Mouse (Mus musculus) kidney, embryonic 16.5 days (tissue): ENCODE measurements around the gene Mios. TPM values are rescaled to one million over a fixed set of nuclear protein-coding genes. Genes with fewer than 3 reads are reported as not detected.

Experiments
- ATAC-seq: fragments of 200-750 bp; cut with Nextera tagmentation; 2 replicates; pipeline ENCODE4 v1.8.0; 2017; ENCODE audit warnings: moderate TSS enrichment; ENCODE audit not compliant: low FRiP score, low TSS enrichment
- H3K27ac ChIP-seq: fragments of 300-500 bp; sonication (generic); 2 replicates; pipeline ENCODE4 v1.5.1; 2014; ENCODE audit warnings: low read length
- H3K27me3 ChIP-seq: fragments of 300-500 bp; sonication (generic); 2 replicates; pipeline ENCODE4 v1.6.1; 2014; ENCODE audit warnings: low read length, control low read depth, mixed read lengths; ENCODE audit not compliant: insufficient read depth
- H3K36me3 ChIP-seq: fragments of 300-500 bp; sonication (generic); 2 replicates; pipeline ENCODE4 v1.6.1; 2014; ENCODE audit warnings: low read length, control low read depth, mixed read lengths; ENCODE audit not compliant: insufficient read depth
- H3K4me1 ChIP-seq: fragments of 300-500 bp; sonication (generic); 2 replicates; pipeline ENCODE4 v1.6.1; 2014; ENCODE audit warnings: low read length, control low read depth, mixed read lengths; ENCODE audit not compliant: insufficient read depth
- H3K4me2 ChIP-seq: fragments of 300-500 bp; sonication (generic); replicated peaks from 2 replicates; pipeline ENCODE4 v1.6.1; 2014; ENCODE audit warnings: low read depth, low read length
- H3K4me3 ChIP-seq: fragments of 300-500 bp; sonication (generic); 2 replicates; pipeline ENCODE4 v1.5.1; 2014; ENCODE audit warnings: mild to moderate bottlenecking, low read length
- H3K9ac ChIP-seq: fragments of 300-500 bp; sonication (generic); replicated peaks from 2 replicates; pipeline ENCODE4 v1.6.1; 2014; ENCODE audit warnings: low read length
- H3K9me3 ChIP-seq: fragments of 300-500 bp; sonication (generic); 2 replicates; pipeline ENCODE4 v1.6.1; 2016; ENCODE audit warnings: low read length, control low read depth
- WGBS: fragments of 180-500 bp; shearing (Covaris S2); extraction: QIAGEN DNeasy Blood & Tissue Kit; methylation state at CpG from one replicate; pipeline ENCODE4 v1.1.7; 2014; 5-methylcytosine and 5-hydroxymethylcytosine counted together
- polyA plus RNA-seq: library from polyadenylated mRNA; unstranded; fragments of >200 nt; fragmentation: Nextera tagmentation; extraction: Ambion mirVana; gene quantifications from 2 replicates; pipeline ENCODE4 v1.2.1, GENCODE M21; 2015

Mios gene
- polyA plus RNA-seq, 1 experiment from 2014 or later, result 24.0 TPM

DNA sequence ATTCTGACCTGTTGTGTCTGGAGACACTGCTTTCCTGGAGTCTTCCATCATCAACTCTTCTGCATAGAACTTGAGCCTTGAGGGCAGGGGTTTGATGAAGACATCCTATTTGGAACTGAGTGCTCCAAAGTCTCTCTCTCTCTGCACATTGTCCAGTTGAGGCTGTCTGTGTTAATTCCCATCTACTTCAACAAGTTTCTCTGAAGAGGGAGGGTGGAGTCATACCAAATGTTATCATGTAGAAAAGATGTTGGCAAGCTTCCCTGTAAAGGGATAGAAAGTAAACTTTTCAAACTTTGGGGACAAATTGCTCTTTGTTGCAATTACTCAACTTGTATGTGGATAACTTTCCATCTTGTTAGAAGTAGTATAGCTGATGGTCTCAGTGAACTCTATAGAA, 16.5 kb upstream of the Mios start, which contains the start of gene Col28a1:
Gene Col28a1, minus strand, starts transcription at position 101 of the 400 bp plus-strand sequence.
- no peaks in the 10 kb centered on the region for H3K36me3 ChIP-seq
- no peak for ATAC-seq
- no peaks in the 10 kb centered on the region for H3K27me3 ChIP-seq
- peaks cover 5% of the 10 kb centered on the region for H3K9me3 ChIP-seq
- no peaks in the 10 kb centered on the region for H3K4me1 ChIP-seq
- H3K9ac ChIP-seq, result no peak within 1 kb of the TSS
- H3K27ac ChIP-seq, result no peak within 1 kb of the TSS
- no peak within 1 kb of the TSS for H3K4me2 ChIP-seq
- no peak within 1 kb of the TSS for H3K4me3 ChIP-seq

DNA sequence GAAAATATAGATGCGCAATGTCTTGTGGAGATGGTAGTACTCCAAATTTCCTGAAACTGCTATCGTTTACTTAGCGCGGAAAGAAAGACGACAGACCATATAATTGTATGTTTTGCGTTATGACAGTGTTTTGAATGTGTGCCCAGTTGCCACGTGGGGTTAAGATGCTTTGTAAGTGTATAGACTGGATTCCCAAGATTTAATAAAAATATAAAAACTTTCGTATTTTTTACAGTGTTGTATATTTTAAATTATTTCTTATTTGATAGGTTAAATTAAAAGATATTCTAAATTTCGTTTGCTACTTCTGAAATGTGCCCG, 804 bp downstream of the Mios start:
- Histone ChIP-seq H3K4me1 (peaks cover 8% of the 10 kb centered on the region; the same call in 1 of the 2 replicates), H3K27ac (peak overlapping the region; percentile 97), H3K9me3 (no peaks in the 10 kb centered on the region), H3K4me3 (peak overlapping the region; percentile 83), H3K36me3 (peaks cover 8% of the 10 kb centered on the region), H3K9ac (peak overlapping the region; percentile 93), H3K4me2 (peak overlapping the region; percentile 73), H3K27me3 (no peaks in the 10 kb centered on the region)
- WGBS, result 10% methylated on average over 10 of the region's 10 CpGs
- ATAC-seq, result no peak; the same call in 1 of the 2 replicates

DNA sequence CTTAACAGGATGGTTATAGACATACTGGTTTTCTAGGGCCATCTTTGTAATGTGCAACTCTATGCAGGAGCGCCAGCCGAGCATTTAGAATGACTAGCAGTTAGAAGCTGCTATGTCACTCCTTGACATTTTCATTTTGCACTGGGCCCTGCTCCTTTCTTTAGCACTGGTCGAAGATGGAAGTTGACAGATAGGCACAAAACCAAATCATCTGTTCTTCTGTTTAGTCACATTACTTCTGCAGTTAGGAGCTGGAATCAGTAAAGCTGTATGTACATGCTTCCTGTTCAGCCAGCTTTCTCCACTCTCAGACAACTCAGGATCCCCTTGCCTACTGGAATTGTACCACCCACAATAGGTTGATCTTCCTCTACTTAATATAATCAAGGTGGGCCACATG, 1.6 kb downstream of the Mios start:
- Histone ChIP-seq H3K9me3 (no peaks in the 10 kb centered on the region), H3K4me3 (no peak overlapping the region), H3K9ac (no peak overlapping the region), H3K36me3 (peaks cover 16% of the 10 kb centered on the region), H3K4me1 (peaks cover 8% of the 10 kb centered on the region; the same call in 1 of the 2 replicates), H3K27me3 (no peaks in the 10 kb centered on the region), H3K27ac (no peak overlapping the region), H3K4me2 (peak overlapping the region; percentile 73)
- WGBS, result 90% methylated on average over 3 of the region's 3 CpGs
- no peak for ATAC-seq

DNA sequence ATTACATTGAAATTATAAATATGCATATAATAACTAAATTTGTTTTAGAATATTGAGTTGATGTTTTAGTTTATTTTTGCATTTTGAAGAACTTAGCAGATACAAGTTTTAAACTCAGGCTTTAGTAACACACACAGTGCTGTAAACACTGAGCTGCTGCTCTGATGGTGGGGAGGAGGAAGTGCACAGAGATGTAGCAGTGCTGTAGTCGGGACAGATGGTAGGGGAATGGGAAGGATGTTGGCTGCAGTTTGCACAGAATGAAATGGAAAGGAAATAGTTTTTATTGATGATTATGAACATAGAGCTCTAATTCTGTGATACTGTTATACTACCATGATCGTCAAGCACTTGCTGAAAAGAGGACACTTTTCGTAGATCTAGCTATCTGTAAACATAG, 18.0 kb downstream of the Mios start:
- 89% methylated on average over 3 of the region's 3 CpGs for WGBS
- Histone ChIP-seq H3K4me1 (no peaks in the 10 kb centered on the region), H3K9ac (no peak overlapping the region), H3K27me3 (no peaks in the 10 kb centered on the region), H3K27ac (no peak overlapping the region), H3K4me3 (no peak overlapping the region), H3K4me2 (no peak overlapping the region), H3K9me3 (no peaks in the 10 kb centered on the region), H3K36me3 (peaks cover 21% of the 10 kb centered on the region)
- no peak for ATAC-seq

DNA sequence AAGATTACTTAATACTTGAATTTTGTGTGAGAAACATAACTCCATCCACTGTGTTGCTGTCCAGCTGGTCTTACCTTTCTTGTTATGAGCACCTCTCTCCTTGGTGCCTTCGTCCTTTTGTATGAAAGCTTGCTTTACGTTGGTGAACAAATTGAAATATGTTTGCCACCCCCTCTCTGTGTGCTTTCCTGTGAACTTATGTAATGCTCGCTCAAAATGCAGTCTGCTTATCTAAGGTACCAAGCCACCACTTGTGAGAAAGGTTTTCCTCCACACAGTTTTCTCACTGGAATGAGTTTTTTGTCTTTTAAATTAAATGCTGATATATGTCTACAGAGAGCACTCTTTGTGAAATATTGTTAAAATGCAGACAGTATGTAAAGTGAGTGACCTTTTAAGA, 19.6 kb downstream of the Mios start:
- Histone ChIP-seq H3K27me3 (no peaks in the 10 kb centered on the region), H3K36me3 (peaks cover 27% of the 10 kb centered on the region), H3K9ac (no peak overlapping the region), H3K9me3 (no peaks in the 10 kb centered on the region), H3K4me2 (no peak overlapping the region), H3K4me3 (no peak overlapping the region), H3K4me1 (no peaks in the 10 kb centered on the region), H3K27ac (no peak overlapping the region)
- no peak for ATAC-seq
- WGBS, result 84% methylated on average over 3 of the region's 3 CpGs

DNA sequence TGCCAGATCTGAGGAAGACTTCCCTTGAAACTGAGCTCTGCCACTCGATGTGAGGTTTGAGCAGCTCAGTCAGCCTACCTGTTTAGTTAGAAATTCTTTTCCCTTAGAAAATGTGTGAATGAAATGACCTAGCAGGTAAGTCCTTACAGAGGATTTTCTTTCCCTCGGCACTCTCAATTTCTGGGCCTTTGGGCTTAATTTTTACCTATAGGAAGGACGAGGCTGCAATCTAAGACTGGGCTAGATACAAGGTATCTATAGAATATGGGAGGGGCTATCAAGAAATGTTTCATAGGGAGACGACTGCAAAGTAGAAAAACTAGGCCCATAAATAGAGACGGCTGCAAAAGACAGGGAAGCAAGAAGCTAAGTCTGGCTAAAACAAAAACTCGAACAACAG, 49.3 kb downstream of the Mios start:
- WGBS, result 8% methylated on average over 6 of the region's 6 CpGs
- H3K4me2 ChIP-seq, result peak overlapping the region; percentile 87
- H3K27ac ChIP-seq, result peak overlapping the region; percentile 59; the same call in 1 of the 2 replicates
- peak overlapping the region; percentile 87 for H3K4me3 ChIP-seq
- no peaks in the 10 kb centered on the region for H3K27me3 ChIP-seq
- no peaks in the 10 kb centered on the region for H3K9me3 ChIP-seq
- peak overlapping the region; percentile 79 for H3K9ac ChIP-seq
- 0 out of 2 replicates have a peak, but pooled peaks cover 7% of the 10 kb centered on the region for H3K36me3 ChIP-seq
- ATAC-seq, result no peak
- 0 out of 2 replicates have a peak, but pooled peaks cover 10% of the 10 kb centered on the region for H3K4me1 ChIP-seq

DNA sequence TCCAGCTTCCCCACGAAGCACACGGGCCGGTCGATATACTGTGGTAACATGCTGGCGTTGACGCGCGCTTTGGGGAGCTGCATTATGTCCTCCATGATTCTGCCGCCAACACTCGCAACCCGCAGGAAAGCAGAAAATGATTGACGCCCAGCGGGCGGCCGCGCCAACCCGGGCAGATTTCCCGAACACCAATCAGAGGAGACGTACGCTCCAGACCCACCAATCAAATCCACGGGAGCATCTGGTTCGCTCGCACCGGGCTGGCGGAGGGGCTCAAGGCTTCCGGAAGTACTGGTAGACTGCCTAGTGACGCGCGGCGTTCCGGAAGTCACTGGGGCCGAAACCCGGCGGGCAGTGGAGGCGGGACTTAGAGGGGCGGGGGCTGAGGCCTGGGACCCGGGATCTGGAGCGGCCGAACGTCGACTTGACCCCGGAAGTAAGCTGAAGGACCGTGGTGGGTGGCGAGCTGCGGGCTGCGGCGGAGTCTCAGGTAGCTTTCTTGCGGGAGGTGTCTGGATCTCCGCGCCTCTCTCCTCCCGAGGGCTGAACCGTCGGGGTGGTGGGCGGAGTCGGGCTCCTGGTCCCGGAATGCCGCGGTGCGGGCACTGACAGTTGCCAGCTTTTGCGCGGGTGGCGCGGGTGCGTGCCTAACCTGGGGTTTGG, 50.1 kb downstream of the Mios start, which contains the start of the genes Rpa3, Umad1 and Gm45062:
Gene Rpa3, minus strand, starts transcription at position 170 of the 663 bp plus-strand sequence.
Gene Umad1, plus strand, starts transcription at position 285 of the 663 bp plus-strand sequence.
Gene Gm45062, plus strand, starts transcription at position 447 of the 663 bp plus-strand sequence.
- Histone ChIP-seq H3K9me3 (no peaks in the 10 kb centered on the region), H3K27ac (peak within 1 kb of the TSS; percentile 85), H3K4me2 (peak within 1 kb of the TSS; percentile 92), H3K4me1 (0 out of 2 replicates have a peak, but pooled peaks cover 10% of the 10 kb centered on the region), H3K9ac (peak within 1 kb of the TSS; percentile 79), H3K4me3 (peak within 1 kb of the TSS; percentile 87), H3K27me3 (no peaks in the 10 kb centered on the region), H3K36me3 (0 out of 2 replicates have a peak, but pooled peaks cover 4% of the 10 kb centered on the region)
- under 1% methylated on average over 61 of the region's 64 CpGs for WGBS
- ATAC-seq, result peak; percentile 100

DNA sequence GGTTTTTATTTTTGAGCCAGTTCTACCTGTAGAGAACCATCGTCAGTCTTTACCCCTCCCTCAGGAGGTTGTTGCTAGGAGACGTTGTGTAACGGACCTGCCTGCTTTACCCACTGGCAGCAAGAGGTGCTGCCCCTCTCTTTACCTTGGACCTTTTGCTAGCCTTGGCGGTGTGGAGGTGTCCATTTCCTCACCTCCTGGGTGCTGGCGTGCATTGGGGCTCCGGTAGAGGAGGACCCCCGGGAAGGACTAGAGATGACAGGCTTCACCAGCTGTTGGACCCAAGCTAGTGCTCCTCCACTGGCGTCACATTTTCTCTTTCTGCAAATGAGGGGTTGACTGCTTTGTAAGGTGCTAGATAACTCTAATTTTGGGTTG, 50.6 kb downstream of the Mios start:
- ATAC-seq, result peak; percentile 62

DNA sequence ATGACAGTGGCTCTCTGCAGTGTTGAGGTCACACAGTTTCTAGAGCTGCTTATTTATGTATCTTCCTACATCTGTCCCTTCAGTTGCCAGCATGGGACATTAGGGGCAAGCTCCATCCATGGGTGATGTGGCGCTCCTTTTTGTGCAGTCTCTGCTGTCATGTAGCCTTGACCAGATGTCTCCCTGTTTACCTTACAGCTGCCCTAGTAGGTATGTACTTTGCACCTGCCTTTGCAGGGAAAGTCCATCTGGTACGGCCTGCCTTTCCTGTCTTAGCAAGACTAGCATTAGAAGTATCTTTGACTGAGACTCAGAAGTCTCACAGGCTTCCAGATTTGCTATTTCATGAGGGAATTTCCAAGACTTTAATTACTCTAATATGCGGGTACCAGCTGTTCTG, 62.0 kb downstream of the Mios start:
- Histone ChIP-seq H3K27ac (no peak overlapping the region), H3K4me2 (no peak overlapping the region), H3K27me3 (no peaks in the 10 kb centered on the region), H3K4me1 (no peaks in the 10 kb centered on the region), H3K4me3 (no peak overlapping the region), H3K9ac (no peak overlapping the region), H3K9me3 (no peaks in the 10 kb centered on the region), H3K36me3 (no peaks in the 10 kb centered on the region)
- WGBS, result 84% methylated on average over 3 of the region's 3 CpGs
- no peak for ATAC-seq

More for the DNA sequence above, 50.6 kb downstream of the Mios start:
- Histone ChIP-seq H3K9me3 (no peaks in the 10 kb centered on the region), H3K27ac (peak overlapping the region; percentile 85), H3K36me3 (0 out of 2 replicates have a peak, but pooled peaks cover 4% of the 10 kb centered on the region), H3K27me3 (no peaks in the 10 kb centered on the region), H3K9ac (peak overlapping the region; percentile 73), H3K4me2 (peak overlapping the region; percentile 92), H3K4me1 (0 out of 2 replicates have a peak, but pooled peaks cover 10% of the 10 kb centered on the region), H3K4me3 (peak overlapping the region; percentile 87)
- WGBS, result under 1% methylated on average over 8 of the region's 8 CpGs
